Mouse (Mus musculus) heart, embryonic 10.5 days (tissue): ENCODE data around the gene Ifnar2. TPM values are rescaled to one million over a fixed set of nuclear protein-coding genes. Genes with fewer than 3 reads are reported as not detected.

ENCODE experiments used
- DNase-seq: peaks from one replicate; pipeline ENCODE4 v3.0.0-alpha.2; 2017; ENCODE audit warnings: low spot score
- H3K27ac ChIP-seq: fragments of 300-500 bp; sonication (generic); 2 replicates; pipeline ENCODE4 v1.5.1; 2016; ENCODE audit warnings: mild to moderate bottlenecking
- H3K27me3 ChIP-seq: fragments of 300-500 bp; sonication (generic); 2 replicates; pipeline ENCODE4 v1.6.1; 2016; ENCODE audit warnings: mild to moderate bottlenecking; ENCODE audit not compliant: poor library complexity, insufficient read depth, severe bottlenecking
- H3K36me3 ChIP-seq: fragments of 300-500 bp; sonication (generic); 2 replicates; pipeline ENCODE4 v1.6.1; 2016; ENCODE audit warnings: mild to moderate bottlenecking, moderate library complexity
- H3K4me1 ChIP-seq: fragments of 300-500 bp; sonication (generic); 2 replicates; pipeline ENCODE4 v1.6.1; 2016; ENCODE audit warnings: mild to moderate bottlenecking
- H3K4me3 ChIP-seq: fragments of 300-500 bp; sonication (generic); 2 replicates; pipeline ENCODE4 v1.5.1; 2016; ENCODE audit warnings: mild to moderate bottlenecking, moderate library complexity
- H3K9me3 ChIP-seq: fragments of 300-500 bp; sonication (generic); 2 replicates; pipeline ENCODE4 v1.6.1; 2016; ENCODE audit warnings: mild to moderate bottlenecking, moderate library complexity
- WGBS: fragments of 180-500 bp; shearing (Covaris S2); methylation state at CpG from one replicate; pipeline ENCODE4 v1.1.7; 2016; 5-methylcytosine and 5-hydroxymethylcytosine counted together
- polyA plus RNA-seq: library from polyadenylated mRNA; unstranded; fragments of >200 nt; fragmentation: Nextera tagmentation; extraction: Ambion mirVana; gene quantifications from 2 replicates; pipeline ENCODE4 v1.2.1, GENCODE M21; 2016

Gene Ifnar2
- polyA plus RNA-seq, 1 experiment from 2014 or later = 42.2 TPM

DNA sequence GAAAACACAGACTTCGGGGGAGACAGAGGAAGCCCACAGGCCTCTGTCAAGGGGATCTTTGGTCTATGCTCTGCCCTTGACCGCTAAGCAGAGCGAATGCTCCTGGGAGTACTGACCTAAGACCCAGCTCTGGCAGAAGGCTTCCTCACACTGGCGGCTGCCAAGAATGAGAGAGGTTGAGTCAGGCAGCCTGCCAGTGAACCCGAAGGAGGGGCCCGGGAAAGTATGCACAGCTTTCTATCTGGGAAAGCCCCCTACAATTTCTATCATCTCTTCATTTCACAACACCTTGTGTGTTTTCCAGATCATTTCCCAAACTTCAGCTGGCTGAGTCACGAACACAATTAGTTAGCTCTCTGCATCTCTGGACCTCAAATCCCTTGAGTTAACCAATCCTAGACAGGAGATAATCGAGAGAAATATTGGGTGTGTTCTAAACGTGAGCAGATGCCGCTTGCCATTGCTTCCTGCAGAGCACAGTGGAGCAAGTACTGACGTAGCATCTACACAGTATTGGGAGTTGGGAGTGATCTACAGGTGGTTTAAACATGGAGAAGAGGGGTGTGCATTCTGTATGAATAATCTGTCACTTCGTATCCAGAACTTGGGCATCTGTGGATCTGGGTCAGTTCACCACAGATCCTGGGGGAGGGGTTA is 9.8 kb upstream of the Ifnar2 start:
- H3K4me3 ChIP-seq = no peak overlapping the region
- H3K36me3 ChIP-seq = no peaks in the 10 kb centered on the region
- peaks cover 18% of the 10 kb centered on the region for H3K4me1 ChIP-seq
- 66% methylated on average over 12 of the region's 12 CpGs for WGBS
- peak overlapping the region; percentile 30; the same call in 1 of the 2 replicates for H3K27ac ChIP-seq
- no peaks in the 10 kb centered on the region for H3K9me3 ChIP-seq
- DNase-seq = no peak
- no peaks in the 10 kb centered on the region for H3K27me3 ChIP-seq

DNA sequence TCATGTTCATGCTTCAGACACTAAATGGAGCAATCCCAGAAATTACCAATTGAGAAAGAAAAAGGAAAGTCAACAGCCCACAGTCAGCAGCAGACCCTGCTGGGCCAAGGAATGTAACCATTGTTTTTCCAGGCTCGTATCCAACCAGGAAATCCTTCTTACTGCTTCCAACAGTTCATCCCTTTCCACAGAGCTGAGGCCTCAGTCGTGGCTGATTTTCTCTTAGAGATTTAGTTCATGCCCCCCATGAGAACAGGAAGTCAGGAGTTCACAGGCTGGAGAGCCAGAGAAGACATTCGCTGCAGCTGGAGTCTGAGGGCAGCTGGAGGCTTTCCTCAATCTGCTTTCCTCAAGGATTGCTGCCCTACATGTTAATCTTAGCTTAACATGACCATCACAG is 9.1 kb upstream of the Ifnar2 start:
- peak overlapping the region; percentile 13; the same call in 1 of the 2 replicates for H3K27ac ChIP-seq
- H3K4me1 ChIP-seq = peaks cover 18% of the 10 kb centered on the region
- H3K9me3 ChIP-seq = no peaks in the 10 kb centered on the region
- DNase-seq = no peak
- no peaks in the 10 kb centered on the region for H3K27me3 ChIP-seq
- no peaks in the 10 kb centered on the region for H3K36me3 ChIP-seq
- 30% methylated on average over 3 of the region's 3 CpGs for WGBS
- no peak overlapping the region for H3K4me3 ChIP-seq

DNA sequence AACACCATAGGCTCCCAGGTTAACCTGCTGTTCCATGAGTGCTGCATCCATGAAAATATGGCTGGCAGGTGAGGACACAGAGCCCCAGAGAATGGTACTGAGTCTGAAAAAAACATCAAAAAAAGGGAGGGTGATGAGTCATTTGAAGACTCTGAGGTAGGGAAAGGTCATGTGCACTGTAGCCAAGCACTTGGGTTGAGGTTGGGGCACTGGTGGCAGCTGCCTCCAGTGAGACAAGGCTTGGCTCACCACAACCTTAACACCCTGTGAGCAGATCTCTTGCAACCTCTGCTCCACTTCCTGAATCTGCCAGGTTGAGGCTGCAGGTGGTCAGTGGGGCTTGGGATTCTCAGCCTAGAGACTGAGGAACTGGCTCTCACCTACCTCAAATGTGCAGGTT is 6.0 kb upstream of the Ifnar2 start:
- Histone ChIP-seq H3K36me3 (no peaks in the 10 kb centered on the region), H3K27ac (no peak overlapping the region), H3K9me3 (no peaks in the 10 kb centered on the region), H3K4me3 (no peak overlapping the region), H3K27me3 (no peaks in the 10 kb centered on the region), H3K4me1 (peaks cover 18% of the 10 kb centered on the region)
- no peak for DNase-seq

DNA sequence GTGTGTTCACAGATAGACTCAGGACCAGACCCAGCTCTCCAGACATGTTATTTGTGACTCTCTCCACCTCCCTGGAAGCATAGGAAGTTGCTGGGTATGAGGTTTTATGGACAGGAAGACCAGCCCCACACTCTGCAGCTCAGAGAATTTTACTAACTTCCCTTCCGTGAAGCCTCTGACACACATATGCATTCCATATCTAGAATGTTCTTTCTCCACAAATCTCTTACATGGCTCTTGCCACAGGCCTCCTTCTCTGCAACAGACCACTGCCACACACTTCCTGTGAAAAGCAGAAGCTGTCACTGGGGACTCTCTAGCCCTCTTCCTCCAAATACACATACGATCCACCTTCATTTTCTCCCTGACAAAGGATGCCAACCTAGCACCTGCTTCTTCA is 5.5 kb upstream of the Ifnar2 start:
- peaks cover 16% of the 10 kb centered on the region for H3K4me1 ChIP-seq
- H3K9me3 ChIP-seq = no peaks in the 10 kb centered on the region
- H3K27me3 ChIP-seq = no peaks in the 10 kb centered on the region
- no peak overlapping the region for H3K27ac ChIP-seq
- WGBS = 73% methylated on average over 2 of the region's 2 CpGs
- H3K36me3 ChIP-seq = no peaks in the 10 kb centered on the region
- no peak overlapping the region for H3K4me3 ChIP-seq
- no peak for DNase-seq

DNA sequence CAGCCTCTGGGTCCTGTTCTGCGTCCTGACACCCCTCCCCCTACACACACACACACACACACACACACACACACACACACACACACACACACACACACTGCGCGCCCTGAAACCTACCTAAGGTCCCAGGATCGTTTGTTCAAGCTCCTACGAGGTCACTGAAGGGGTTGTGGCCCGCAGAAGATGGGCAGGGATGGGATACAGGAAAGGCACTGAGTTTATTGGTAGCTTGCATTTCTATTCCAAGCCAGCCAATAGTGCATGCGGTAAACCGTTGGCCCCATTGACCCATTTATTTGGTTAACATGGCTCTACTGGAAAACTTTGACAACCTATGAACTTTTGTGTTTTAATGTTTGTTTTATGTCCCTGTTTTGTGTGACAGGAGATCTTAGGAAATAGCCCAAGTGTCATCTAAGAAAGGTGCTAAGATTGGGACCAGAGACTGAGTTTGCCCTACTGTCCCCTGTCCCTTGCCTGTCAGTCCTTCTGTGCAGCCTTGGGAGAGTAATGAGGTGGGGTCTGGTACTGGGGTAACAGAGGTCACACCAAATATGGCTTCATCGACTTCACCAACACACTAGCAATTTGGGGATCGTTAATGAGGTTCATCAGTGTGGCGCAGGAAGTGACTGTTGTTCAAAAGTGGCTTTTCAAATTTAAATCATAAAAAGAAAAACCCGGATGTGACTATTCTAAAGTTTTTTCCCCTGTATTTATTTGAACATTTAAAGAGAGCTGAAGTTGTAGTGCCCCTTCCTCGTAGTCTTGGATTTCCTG is 1.1 kb downstream of the Ifnar2 start:
- 39% methylated on average over 13 of the region's 13 CpGs for WGBS
- peaks cover 20% of the 10 kb centered on the region for H3K4me1 ChIP-seq
- DNase-seq = no peak
- H3K27me3 ChIP-seq = no peaks in the 10 kb centered on the region
- H3K9me3 ChIP-seq = no peaks in the 10 kb centered on the region
- peaks cover 8% of the 10 kb centered on the region for H3K36me3 ChIP-seq
- H3K27ac ChIP-seq = peak overlapping the region; percentile 93
- H3K4me3 ChIP-seq = peak overlapping the region; percentile 75

DNA sequence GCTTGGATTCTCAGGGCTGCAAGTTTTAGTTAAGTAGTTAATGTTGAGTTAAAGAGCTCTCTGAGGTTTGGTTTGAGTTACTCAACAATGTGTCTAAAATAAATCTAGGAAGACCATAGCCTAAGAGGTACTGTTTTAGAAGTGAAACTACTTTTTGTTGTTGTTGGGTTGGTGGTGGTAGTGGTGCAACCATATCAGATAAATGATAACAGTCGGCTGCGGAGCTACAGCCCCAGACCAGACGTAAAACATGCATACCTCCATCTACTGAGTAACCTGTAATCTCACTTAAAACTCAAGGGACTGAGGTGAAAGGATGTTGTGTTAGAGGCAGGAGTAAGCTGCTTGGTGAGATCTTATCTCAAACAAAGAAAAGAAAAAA is 1.7 kb downstream of the Ifnar2 start:
- H3K36me3 ChIP-seq = peaks cover 8% of the 10 kb centered on the region
- 0 out of 2 replicates have a peak overlapping the region, but pooled peaks have one; percentile 93 for H3K27ac ChIP-seq
- no peaks in the 10 kb centered on the region for H3K27me3 ChIP-seq
- DNase-seq = no peak
- H3K9me3 ChIP-seq = no peaks in the 10 kb centered on the region
- peaks cover 26% of the 10 kb centered on the region for H3K4me1 ChIP-seq
- peak overlapping the region; percentile 1; the same call in 1 of the 2 replicates for H3K4me3 ChIP-seq
- 25% methylated on average over 3 of the region's 3 CpGs for WGBS

DNA sequence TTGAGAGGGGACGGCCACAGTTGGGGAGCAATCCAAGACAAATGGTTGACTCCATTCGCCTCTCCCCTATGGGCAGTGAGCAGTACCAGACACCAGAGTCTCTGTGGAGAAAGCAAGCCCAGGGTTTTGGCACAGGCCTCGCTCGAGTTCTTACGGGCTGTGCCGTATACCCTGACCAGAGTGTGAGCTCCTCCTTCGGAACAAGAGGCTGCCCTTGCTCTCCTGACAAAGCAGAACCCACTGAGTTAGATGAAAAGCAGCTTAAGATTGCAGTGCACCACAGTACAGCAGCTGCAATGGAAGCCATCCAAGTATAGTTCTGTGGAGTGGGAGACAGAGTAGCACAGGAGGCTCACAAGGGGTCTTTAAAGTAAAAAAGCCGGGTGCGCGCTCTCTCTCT is 4.1 kb downstream of the Ifnar2 start:
- WGBS = 93% methylated on average over 10 of the region's 10 CpGs
- no peak overlapping the region; the same call in 1 of the 2 replicates for H3K27ac ChIP-seq
- no peaks in the 10 kb centered on the region for H3K27me3 ChIP-seq
- H3K36me3 ChIP-seq = peaks cover 8% of the 10 kb centered on the region
- H3K4me1 ChIP-seq = peaks cover 35% of the 10 kb centered on the region
- no peak for DNase-seq
- no peak overlapping the region for H3K4me3 ChIP-seq
- no peaks in the 10 kb centered on the region for H3K9me3 ChIP-seq

DNA sequence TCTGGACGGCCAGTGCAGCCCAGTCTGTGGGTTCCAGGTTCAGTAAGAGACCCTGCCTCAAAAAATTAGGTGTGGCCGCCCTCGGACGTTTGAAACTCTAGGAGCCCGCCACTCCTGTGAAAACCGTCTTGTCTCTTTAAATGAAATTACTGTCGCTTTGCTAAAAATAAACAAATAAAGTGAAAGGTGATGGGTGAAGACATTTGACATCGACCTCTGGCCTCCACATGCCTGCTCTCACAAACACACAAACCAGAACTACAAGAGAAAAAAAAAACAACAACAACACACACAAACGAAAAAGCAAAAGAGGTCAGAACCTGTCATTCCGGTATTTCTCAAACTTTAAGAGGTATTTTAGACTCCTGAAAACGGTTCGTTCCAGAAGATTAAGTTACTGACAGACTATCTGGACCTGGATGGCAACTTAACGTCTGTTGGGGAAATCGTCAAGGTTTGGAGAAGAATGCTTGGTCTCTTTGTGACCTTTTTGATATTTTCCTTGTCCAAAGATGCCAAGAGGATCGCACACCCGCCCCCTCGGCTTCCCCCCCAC is 5.9 kb downstream of the Ifnar2 start:
- peaks cover 14% of the 10 kb centered on the region for H3K36me3 ChIP-seq
- no peaks in the 10 kb centered on the region for H3K9me3 ChIP-seq
- H3K4me3 ChIP-seq = peak overlapping the region; percentile 22; the same call in 1 of the 2 replicates
- peak overlapping the region; percentile 70; the same call in 1 of the 2 replicates for H3K27ac ChIP-seq
- H3K4me1 ChIP-seq = peaks cover 34% of the 10 kb centered on the region
- no peak for DNase-seq
- H3K27me3 ChIP-seq = no peaks in the 10 kb centered on the region
- 55% methylated on average over 17 of the region's 17 CpGs for WGBS

DNA sequence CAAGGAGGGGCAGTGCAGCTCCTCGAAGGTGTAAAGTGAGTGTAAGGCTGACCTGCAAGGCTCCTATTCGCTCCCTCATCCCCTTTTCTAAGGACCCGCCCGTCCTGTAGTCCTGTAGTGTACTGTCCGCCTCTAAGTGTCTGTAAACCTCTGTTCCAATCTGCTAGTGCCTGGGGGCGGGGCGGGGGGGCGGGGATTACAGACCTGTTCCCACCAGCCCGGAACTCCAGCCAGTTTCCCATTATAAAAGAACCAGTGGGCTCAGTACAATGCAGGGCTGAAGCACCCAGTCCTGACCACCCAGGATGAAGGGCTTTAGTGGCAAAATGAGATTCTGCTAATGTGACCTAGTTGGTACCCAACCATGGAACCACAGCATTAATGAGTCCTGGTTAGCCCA is 6.4 kb downstream of the Ifnar2 start:
- 27% methylated on average over 9 of the region's 9 CpGs for WGBS
- no peaks in the 10 kb centered on the region for H3K9me3 ChIP-seq
- DNase-seq = peak; percentile 80
- peak overlapping the region; percentile 70; the same call in 1 of the 2 replicates for H3K27ac ChIP-seq
- no peaks in the 10 kb centered on the region for H3K27me3 ChIP-seq
- peaks cover 29% of the 10 kb centered on the region for H3K4me1 ChIP-seq
- H3K36me3 ChIP-seq = peaks cover 18% of the 10 kb centered on the region
- peak overlapping the region; percentile 22; the same call in 1 of the 2 replicates for H3K4me3 ChIP-seq

DNA sequence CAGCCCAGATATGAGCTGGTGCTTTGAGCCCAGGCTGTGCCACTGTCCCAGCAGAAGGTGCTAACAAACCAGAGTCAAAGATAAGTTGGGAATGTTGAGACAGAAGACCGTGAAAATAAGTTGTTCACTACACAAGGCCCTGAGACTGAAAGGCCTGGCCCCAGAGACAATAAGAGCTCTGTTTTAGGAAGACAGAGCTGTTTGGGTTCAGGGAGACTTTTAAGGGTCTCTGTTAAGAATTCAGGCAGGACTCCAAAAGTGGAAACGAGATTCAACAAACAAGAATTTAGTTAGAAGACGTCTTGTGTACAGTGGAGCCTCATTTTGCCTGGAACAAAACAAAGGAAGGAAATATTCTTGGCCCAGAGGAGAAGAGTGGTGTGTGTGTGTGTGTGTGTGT is 6.8 kb downstream of the Ifnar2 start:
- no peaks in the 10 kb centered on the region for H3K9me3 ChIP-seq
- DNase-seq = no peak
- H3K27ac ChIP-seq = peak overlapping the region; percentile 70; the same call in 1 of the 2 replicates
- 47% methylated on average over 3 of the region's 3 CpGs for whole genome bisulfite sequencing
- H3K27me3 ChIP-seq = no peaks in the 10 kb centered on the region
- H3K4me1 ChIP-seq = peaks cover 25% of the 10 kb centered on the region
- peaks cover 22% of the 10 kb centered on the region for H3K36me3 ChIP-seq
- H3K4me3 ChIP-seq = no peak overlapping the region

DNA sequence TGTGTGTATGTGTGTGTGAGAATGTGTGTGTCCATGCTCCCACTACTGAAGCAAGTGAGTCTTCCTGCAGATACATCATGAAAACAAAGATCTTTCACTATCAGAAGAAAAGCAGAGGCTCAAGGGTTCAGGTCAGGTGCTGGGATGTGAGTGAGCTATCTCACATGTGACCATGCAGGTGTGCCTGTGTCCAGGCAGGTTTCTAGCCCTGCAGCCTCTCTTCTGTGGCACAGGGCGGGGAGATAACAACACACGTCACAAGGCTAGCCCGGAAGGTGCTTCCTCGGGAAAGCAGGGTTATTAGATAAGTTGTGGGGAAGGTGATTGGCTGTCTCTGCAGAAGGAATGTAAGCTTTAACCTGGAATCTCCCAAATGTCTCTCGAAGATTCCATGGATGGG is 7.6 kb downstream of the Ifnar2 start:
- Histone ChIP-seq H3K27me3 (no peaks in the 10 kb centered on the region), H3K36me3 (peaks cover 28% of the 10 kb centered on the region), H3K4me1 (peaks cover 25% of the 10 kb centered on the region), H3K9me3 (no peaks in the 10 kb centered on the region), H3K27ac (no peak overlapping the region), H3K4me3 (no peak overlapping the region)
- WGBS = 38% methylated on average over 5 of the region's 5 CpGs
- no peak for DNase-seq

DNA sequence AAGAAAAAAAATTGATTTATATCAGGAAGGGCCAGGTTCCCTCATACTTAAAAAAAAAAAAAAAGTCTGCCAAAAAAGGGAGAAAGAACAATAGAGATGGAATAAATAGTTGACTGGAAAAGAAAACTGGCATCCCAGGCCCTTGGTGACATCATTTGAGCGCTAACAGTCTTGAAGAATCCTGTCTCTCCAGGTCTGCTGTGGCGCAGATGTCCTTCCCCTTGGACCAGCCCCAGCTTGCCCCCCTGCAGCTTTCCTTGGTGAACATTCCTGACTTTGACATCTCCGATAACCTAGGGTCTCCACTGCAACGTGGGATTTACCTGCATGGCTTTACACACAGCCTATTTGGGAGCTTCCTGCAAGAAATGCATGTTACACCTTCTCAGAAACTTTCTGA is 9.0 kb downstream of the Ifnar2 start:
- no peak for DNase-seq
- 82% methylated on average over 4 of the region's 4 CpGs for WGBS
- peaks cover 22% of the 10 kb centered on the region for H3K4me1 ChIP-seq

GRCm38 (mm10) chr16:91382261-91382790 is 9.7 kb downstream of the Ifnar2 start:
- no peaks in the 10 kb centered on the region for H3K9me3 ChIP-seq
- peaks cover 21% of the 10 kb centered on the region for H3K4me1 ChIP-seq
- H3K36me3 ChIP-seq = peaks cover 38% of the 10 kb centered on the region
- no peak overlapping the region for H3K4me3 ChIP-seq
- no peaks in the 10 kb centered on the region for H3K27me3 ChIP-seq
- WGBS = 84% methylated on average over 9 of the region's 9 CpGs
- DNase-seq = no peak
- no peak overlapping the region for H3K27ac ChIP-seq

More for the DNA sequence above, 9.0 kb downstream of the Ifnar2 start:
- no peak overlapping the region for H3K27ac ChIP-seq
- no peaks in the 10 kb centered on the region for H3K27me3 ChIP-seq
- H3K9me3 ChIP-seq = no peaks in the 10 kb centered on the region
- peaks cover 35% of the 10 kb centered on the region for H3K36me3 ChIP-seq
- no peak overlapping the region for H3K4me3 ChIP-seq
